Mouse (Mus musculus): ENCODE measurements around the gene Rps6ka5. TPM values are rescaled to one million over a fixed set of nuclear protein-coding genes. Genes with fewer than 3 reads are reported as not detected.

Gene Rps6ka5
- polyA plus RNA-seq, 1 experiment from 2014 or later = 3.6 TPM

- Histone ChIP-seq H3K4me1 (ENCODE audit: control insufficient read depth, insufficient read depth, low read length) (no peaks in the 10 kb centered on the region), H3K27me3 (ENCODE audit: control insufficient read depth, insufficient read depth, low read length) (no peaks in the 10 kb centered on the region), H3K27ac (ENCODE audit: low read length) (no peak overlapping the region), H3K36me3 (ENCODE audit: control insufficient read depth, insufficient read depth, low read length) (no peaks in the 10 kb centered on the region), H3K9ac (ENCODE audit: low read length) (no peak overlapping the region), H3K4me2 (ENCODE audit: low read depth, low read length) (no peak overlapping the region), H3K9me3 (replicated peaks; ENCODE audit: control insufficient read depth, low read length) (no peaks in the 10 kb centered on the region), H3K4me3 (replicated peaks; ENCODE audit: low read length) (no peak overlapping the region)
- 86% methylated on average over 4 of the region's 4 CpGs for WGBS
- no peak for ATAC-seq (ENCODE audit: insufficient read depth, low FRiP score)
These were observed 223.1 kb downstream of the Rps6ka5 start for GRCm38 (mm10) chr12:100503659-100504058.

- H3K9me3 ChIP-seq (replicated peaks; ENCODE audit: control insufficient read depth, low read length) = no peaks in the 10 kb centered on the region
- H3K27ac ChIP-seq (ENCODE audit: low read length) = no peak overlapping the region
- no peaks in the 10 kb centered on the region for H3K4me1 ChIP-seq (ENCODE audit: control insufficient read depth, insufficient read depth, low read length)
- H3K27me3 ChIP-seq (ENCODE audit: control insufficient read depth, insufficient read depth, low read length) = no peaks in the 10 kb centered on the region
- no peak overlapping the region for H3K4me2 ChIP-seq (ENCODE audit: low read depth, low read length)
- no peak overlapping the region for H3K4me3 ChIP-seq (replicated peaks; ENCODE audit: low read length)
- no peaks in the 10 kb centered on the region for H3K36me3 ChIP-seq (ENCODE audit: control insufficient read depth, insufficient read depth, low read length)
- H3K9ac ChIP-seq (ENCODE audit: low read length) = no peak overlapping the region
- no peak for ATAC-seq (ENCODE audit: insufficient read depth, low FRiP score)
- WGBS = 65% methylated on average over 3 of the region's 3 CpGs
These were observed 224.2 kb downstream of the Rps6ka5 start for GRCm38 (mm10) chr12:100502544-100502943.

- H3K9me3 ChIP-seq (replicated peaks; ENCODE audit: control insufficient read depth, low read length) = no peaks in the 10 kb centered on the region
- H3K9ac ChIP-seq (ENCODE audit: low read length) = no peak overlapping the region
- ATAC-seq (ENCODE audit: insufficient read depth, low FRiP score) = no peak
- no peak overlapping the region for H3K4me2 ChIP-seq (ENCODE audit: low read depth, low read length)
- H3K36me3 ChIP-seq (ENCODE audit: control insufficient read depth, insufficient read depth, low read length) = no peaks in the 10 kb centered on the region
- 74% methylated on average over 4 of the region's 4 CpGs for WGBS
- H3K4me1 ChIP-seq (ENCODE audit: control insufficient read depth, insufficient read depth, low read length) = no peaks in the 10 kb centered on the region
- H3K4me3 ChIP-seq (replicated peaks; ENCODE audit: low read length) = no peak overlapping the region
- no peaks in the 10 kb centered on the region for H3K27me3 ChIP-seq (ENCODE audit: control insufficient read depth, insufficient read depth, low read length)
- no peak overlapping the region for H3K27ac ChIP-seq (ENCODE audit: low read length)
These were observed 225.5 kb downstream of the Rps6ka5 start for GRCm38 (mm10) chr12:100501261-100501660.

- no peak for ATAC-seq (ENCODE audit: insufficient read depth, low FRiP score)
- WGBS = 87% methylated on average over 13 of the region's 13 CpGs
These were observed 227.3 kb downstream of the Rps6ka5 start for GRCm38 (mm10) chr12:100499469-100499868.

More at GRCm38 (mm10) chr12:100499469-100499868, 227.3 kb downstream of the Rps6ka5 start:
- Histone ChIP-seq H3K27me3 (ENCODE audit: control insufficient read depth, insufficient read depth, low read length) (no peaks in the 10 kb centered on the region), H3K27ac (ENCODE audit: low read length) (no peak overlapping the region), H3K4me2 (ENCODE audit: low read depth, low read length) (no peak overlapping the region), H3K9ac (ENCODE audit: low read length) (no peak overlapping the region), H3K4me3 (replicated peaks; ENCODE audit: low read length) (no peak overlapping the region), H3K36me3 (ENCODE audit: control insufficient read depth, insufficient read depth, low read length) (no peaks in the 10 kb centered on the region), H3K4me1 (ENCODE audit: control insufficient read depth, insufficient read depth, low read length) (no peaks in the 10 kb centered on the region), H3K9me3 (replicated peaks; ENCODE audit: control insufficient read depth, low read length) (no peaks in the 10 kb centered on the region)

Other genes with a start within 250 kb of the Rps6ka5 start
- gene Ttc7b, start 206.2 kb downstream of the Rps6ka5 start, polyA plus RNA-seq (2015; fragmentation: Nextera tagmentation; extraction: Ambion mirVana) = 2.8 and 3.5 TPM in 2 replicates
- gene Dglucy, start 52.1 kb upstream of the Rps6ka5 start, polyA plus RNA-seq (2015; fragmentation: Nextera tagmentation; extraction: Ambion mirVana) = 4.9 and 5.0 TPM in 2 replicates
- 0.85 and 0.97 TPM in 2 replicates for gene Gpr68, start 181.2 kb upstream of the Rps6ka5 start, polyA plus RNA-seq (2015; fragmentation: Nextera tagmentation; extraction: Ambion mirVana)